9 mouse cellular contexts compared by ENCODE assay signal in genomic region chr2:21187576-21187975, GRCm38 (mm10). TPM values are rescaled to one million over a fixed set of nuclear protein-coding genes. Genes with fewer than 3 reads are reported as not detected.
DNase-seq lines count a peak whose midpoint lies in the region; ATAC-seq and TF ChIP-seq lines count a peak whose summit lies in the region.
"Had no signal": no experiment of that assay in that cellular context is flagged by ENCODE, and none has a peak within 500 bp of the region (broad histone marks: within the 10 kb centered on the region; RNA-seq: fewer than 3 reads in every experiment).

No protein-coding gene starts in this region.

- no peak for ATAC-seq in embryonic facial prominence, embryonic 11.5 days (replicated peaks; ENCODE audit: insufficient number of reproducible peaks, low FRiP score, low TSS enrichment, low read depth)
- no peak for ATAC-seq in lung, embryonic 14.5 days (ENCODE audit: insufficient read depth)

- H3K27ac ChIP-seq in embryonic facial prominence, embryonic 11.5 days (replicated peaks; ENCODE audit: low read depth, low read length): no peak overlapping the region
- H3K27ac ChIP-seq in lung, embryonic 14.5 days (ENCODE audit: low read depth): no peak overlapping the region
- H3K27ac ChIP-seq: limb, embryonic 15.5 days had no signal

- H3K36me3 ChIP-seq in embryonic facial prominence, embryonic 11.5 days (replicated peaks; ENCODE audit: control insufficient read depth, insufficient read depth, low read depth, low read length): no peaks in the 10 kb centered on the region
- no peaks in the 10 kb centered on the region for H3K36me3 ChIP-seq in lung, embryonic 14.5 days (ENCODE audit: insufficient read depth)
- H3K36me3 ChIP-seq: limb, embryonic 15.5 days had no signal

- H3K9me3 ChIP-seq in embryonic facial prominence, embryonic 11.5 days (replicated peaks; ENCODE audit: control insufficient read depth, low read length): no peaks in the 10 kb centered on the region
- H3K9me3 ChIP-seq in lung, embryonic 14.5 days (ENCODE audit: low read depth, low read length): no peaks in the 10 kb centered on the region
- H3K9me3 ChIP-seq: limb, embryonic 15.5 days had no signal

- 57% methylated on average over 7 of the region's 7 CpGs for WGBS in embryonic facial prominence, embryonic 11.5 days
- 39% methylated on average over 7 of the region's 7 CpGs for WGBS in lung, embryonic 14.5 days

- H3K4me2 ChIP-seq in embryonic facial prominence, embryonic 11.5 days (ENCODE audit: low read depth, low read length): no peak overlapping the region
- no peak overlapping the region for H3K4me2 ChIP-seq in lung, embryonic 14.5 days
- H3K4me2 ChIP-seq: limb, embryonic 15.5 days had no signal

- H3K27me3 ChIP-seq in embryonic facial prominence, embryonic 11.5 days (ENCODE audit: control insufficient read depth, insufficient read depth, low read length): no peaks in the 10 kb centered on the region
- H3K27me3 ChIP-seq in lung, embryonic 14.5 days (ENCODE audit: insufficient read depth, low read length): no peaks in the 10 kb centered on the region
- H3K27me3 ChIP-seq: limb, embryonic 15.5 days had no signal

- DNase-seq in cerebellum, adult 18-20 months: peak; percentile 34 to 50
- no peak for DNase-seq in cerebellum, adult 11-12 months
- peak; percentile 68 for DNase-seq in urinary bladder, postnatal 25 days (ENCODE audit: low spot score)
- no peak for DNase-seq in urinary bladder, postnatal 4 days (ENCODE audit: low spot score in 2 of 2)
- DNase-seq in embryonic facial prominence, embryonic 11.5 days (ENCODE audit: low spot score): peak; percentile 48
- peak; percentile 69 to 73 for DNase-seq in kidney, postnatal 4 days
- DNase-seq in lung, embryonic 14.5 days: peak; percentile 82
- peak; percentile 11 to 60 for DNase-seq in spleen, adult 18-20 months

- no peaks in the 10 kb centered on the region for H3K4me1 ChIP-seq in embryonic facial prominence, embryonic 11.5 days (ENCODE audit: control insufficient read depth, insufficient read depth, low read length)
- H3K4me1 ChIP-seq in lung, embryonic 14.5 days (ENCODE audit: insufficient read depth): no peaks in the 10 kb centered on the region
- H3K4me1 ChIP-seq: limb, embryonic 15.5 days had no signal

- no peak overlapping the region for H3K4me3 ChIP-seq in embryonic facial prominence, embryonic 11.5 days (ENCODE audit: low read depth, low read length)
- no peak overlapping the region for H3K4me3 ChIP-seq in lung, embryonic 14.5 days (ENCODE audit: low read depth, low read length)
- H3K4me3 ChIP-seq: limb, embryonic 15.5 days had no signal

- TF ChIP-seq CTCF in lung, embryonic 14.5 days (IDR thresholded peaks at IDR 0.05; ENCODE audit: low read depth): peak; percentile 77

- no peak overlapping the region for H3K9ac ChIP-seq in embryonic facial prominence, embryonic 11.5 days (replicated peaks; ENCODE audit: low read length)
- H3K9ac ChIP-seq in lung, embryonic 14.5 days: no peak overlapping the region
- H3K9ac ChIP-seq: limb, embryonic 15.5 days had no signal

RNA-seq across cellular contexts. Expression of gene Enkur, which starts 17.6 kb away (rescaled TPM):
- polyA plus RNA-seq in embryonic facial prominence, embryonic 11.5 days (2014; fragmentation: Nextera tagmentation; extraction: Ambion mirVana): 0.63 TPM in 2 replicates
- polyA plus RNA-seq in lung, embryonic 14.5 days (2014; fragmentation: Nextera tagmentation; extraction: Ambion mirVana): 0.45 and 1.0 TPM in 2 replicates

RNA-seq across cellular contexts. Expression of gene Thnsl1, which starts 17.9 kb away (rescaled TPM):
- 11.3 and 11.5 TPM in 2 replicates for polyA plus RNA-seq in embryonic facial prominence, embryonic 11.5 days (2014; fragmentation: Nextera tagmentation; extraction: Ambion mirVana)
- 7.3 and 8.5 TPM in 2 replicates for polyA plus RNA-seq in lung, embryonic 14.5 days (2014; fragmentation: Nextera tagmentation; extraction: Ambion mirVana)

Comparison
In these comparisons a context has a peak if more than half of its experiments do, and no peak if none do; other contexts are left out.
1. DNase-seq: peak in cerebellum, adult 18-20 months (2 of 2), urinary bladder, postnatal 25 days (single experiment), embryonic facial prominence, embryonic 11.5 days (single experiment), kidney, postnatal 4 days (2 of 2), lung, embryonic 14.5 days (single experiment) and spleen, adult 18-20 months (2 of 2); none in cerebellum, adult 11-12 months (single experiment) and urinary bladder, postnatal 4 days (0 of 2).